Mouse (Mus musculus): Measurements from ENCODE around the gene Agpat1.

GRCm38 (mm10) chr17:34596098-34596497 lies 8.0 kb upstream of the Agpat1 start:
- TF ChIP-seq CTCF (IDR thresholded peaks at IDR 0.05; ENCODE audit: low read depth) (no peak), EP300 (IDR thresholded peaks at IDR 0.05; ENCODE audit: low read depth) (no peak)
